Mouse (Mus musculus): ENCODE measurements around the gene Galnt10. TPM values are rescaled to one million over a fixed set of nuclear protein-coding genes. Genes with fewer than 3 reads are reported as not detected.

Galnt10 gene
- polyA plus RNA-seq, 1 experiment from 2014 or later = 13.9 TPM

- WGBS = 79% methylated on average over 6 of the region's 6 CpGs
- H3K36me3 ChIP-seq (ENCODE audit: control insufficient read depth, insufficient read depth, low read length) = 0 out of 2 replicates have a peak, but pooled peaks cover 2% of the 10 kb centered on the region
- H3K27ac ChIP-seq (replicated peaks; ENCODE audit: low read depth, low read length) = no peak overlapping the region
- DNase-seq (ENCODE audit: low spot score) = no peak
- no peak overlapping the region for H3K4me2 ChIP-seq (ENCODE audit: low read depth, severe bottlenecking)
- no peak overlapping the region for H3K9ac ChIP-seq (ENCODE audit: low read length)
- ATAC-seq (ENCODE audit: insufficient number of reproducible peaks, low FRiP score, low TSS enrichment, low read depth) = no peak
- no peak overlapping the region for H3K4me3 ChIP-seq (ENCODE audit: low read depth, low read length)
- H3K4me1 ChIP-seq (ENCODE audit: control insufficient read depth, insufficient read depth, low read length) = peaks cover 9% of the 10 kb centered on the region; the same call in 1 of the 2 replicates
- H3K9me3 ChIP-seq (ENCODE audit: control insufficient read depth, low read length) = no peaks in the 10 kb centered on the region
- H3K27me3 ChIP-seq (ENCODE audit: control insufficient read depth, insufficient read depth, low read length) = no peaks in the 10 kb centered on the region
Measured at GRCm38 (mm10) chr11:57720076-57720475, 74.8 kb downstream of the Galnt10 start.

- WGBS = 91% methylated on average over 5 of the region's 5 CpGs
- ATAC-seq (ENCODE audit: insufficient number of reproducible peaks, low FRiP score, low TSS enrichment, low read depth) (no peak), DNase-seq (ENCODE audit: low spot score) (no peak)
- Histone ChIP-seq H3K4me2 (ENCODE audit: low read depth, severe bottlenecking) (no peak overlapping the region), H3K36me3 (ENCODE audit: control insufficient read depth, insufficient read depth, low read length) (0 out of 2 replicates have a peak, but pooled peaks cover 2% of the 10 kb centered on the region), H3K4me1 (ENCODE audit: control insufficient read depth, insufficient read depth, low read length) (0 out of 2 replicates have a peak, but pooled peaks cover 2% of the 10 kb centered on the region), H3K27me3 (ENCODE audit: control insufficient read depth, insufficient read depth, low read length) (no peaks in the 10 kb centered on the region), H3K4me3 (ENCODE audit: low read depth, low read length) (no peak overlapping the region), H3K27ac (replicated peaks; ENCODE audit: low read depth, low read length) (no peak overlapping the region), H3K9ac (ENCODE audit: low read length) (no peak overlapping the region), H3K9me3 (ENCODE audit: control insufficient read depth, low read length) (no peaks in the 10 kb centered on the region)
Measured at GRCm38 (mm10) chr11:57724791-57725463, 79.7 kb downstream of the Galnt10 start.

- Histone ChIP-seq H3K4me1 (ENCODE audit: control insufficient read depth, insufficient read depth, low read length) (0 out of 2 replicates have a peak, but pooled peaks cover 2% of the 10 kb centered on the region), H3K27ac (replicated peaks; ENCODE audit: low read depth, low read length) (no peak overlapping the region), H3K9ac (ENCODE audit: low read length) (no peak overlapping the region), H3K4me2 (ENCODE audit: low read depth, severe bottlenecking) (no peak overlapping the region), H3K4me3 (ENCODE audit: low read depth, low read length) (no peak overlapping the region), H3K36me3 (ENCODE audit: control insufficient read depth, insufficient read depth, low read length) (0 out of 2 replicates have a peak, but pooled peaks cover 2% of the 10 kb centered on the region), H3K9me3 (ENCODE audit: control insufficient read depth, low read length) (no peaks in the 10 kb centered on the region), H3K27me3 (ENCODE audit: control insufficient read depth, insufficient read depth, low read length) (no peaks in the 10 kb centered on the region)
- ATAC-seq (ENCODE audit: insufficient number of reproducible peaks, low FRiP score, low TSS enrichment, low read depth) (no peak), DNase-seq (ENCODE audit: low spot score) (no peak)
- 56% methylated on average over 4 of the region's 4 CpGs for WGBS
Measured at GRCm38 (mm10) chr11:57725926-57726325, 80.7 kb downstream of the Galnt10 start.

GRCm38 (mm10) chr11:57727303-57727969 lies 82.2 kb downstream of the Galnt10 start:
- Histone ChIP-seq H3K9me3 (ENCODE audit: control insufficient read depth, low read length) (no peaks in the 10 kb centered on the region), H3K4me1 (ENCODE audit: control insufficient read depth, insufficient read depth, low read length) (no peaks in the 10 kb centered on the region), H3K4me3 (ENCODE audit: low read depth, low read length) (no peak overlapping the region), H3K4me2 (ENCODE audit: low read depth, severe bottlenecking) (no peak overlapping the region), H3K27ac (replicated peaks; ENCODE audit: low read depth, low read length) (no peak overlapping the region), H3K27me3 (ENCODE audit: control insufficient read depth, insufficient read depth, low read length) (no peaks in the 10 kb centered on the region), H3K36me3 (ENCODE audit: control insufficient read depth, insufficient read depth, low read length) (0 out of 2 replicates have a peak, but pooled peaks cover 2% of the 10 kb centered on the region), H3K9ac (ENCODE audit: low read length) (no peak overlapping the region)
- ATAC-seq (ENCODE audit: insufficient number of reproducible peaks, low FRiP score, low TSS enrichment, low read depth) (no peak), DNase-seq (ENCODE audit: low spot score) (no peak)
- 69% methylated on average over 9 of the region's 9 CpGs for WGBS

GRCm38 (mm10) chr11:57732410-57733281 lies 87.4 kb downstream of the Galnt10 start:
- H3K9ac ChIP-seq (ENCODE audit: low read length) = no peak overlapping the region
- no peaks in the 10 kb centered on the region for H3K36me3 ChIP-seq (ENCODE audit: control insufficient read depth, insufficient read depth, low read length)
- H3K4me3 ChIP-seq (ENCODE audit: low read depth, low read length) = no peak overlapping the region
- 85% methylated on average over 10 of the region's 10 CpGs for WGBS
- H3K4me1 ChIP-seq (ENCODE audit: control insufficient read depth, insufficient read depth, low read length) = no peaks in the 10 kb centered on the region
- H3K27ac ChIP-seq (replicated peaks; ENCODE audit: low read depth, low read length) = no peak overlapping the region
- ATAC-seq (ENCODE audit: insufficient number of reproducible peaks, low FRiP score, low TSS enrichment, low read depth) = no peak
- H3K4me2 ChIP-seq (ENCODE audit: low read depth, severe bottlenecking) = no peak overlapping the region
- H3K9me3 ChIP-seq (ENCODE audit: control insufficient read depth, low read length) = no peaks in the 10 kb centered on the region
- DNase-seq (ENCODE audit: low spot score) = no peak
- no peaks in the 10 kb centered on the region for H3K27me3 ChIP-seq (ENCODE audit: control insufficient read depth, insufficient read depth, low read length)

GRCm38 (mm10) chr11:57747294-57748080 lies 102.2 kb downstream of the Galnt10 start:
- no peaks in the 10 kb centered on the region for H3K27me3 ChIP-seq (ENCODE audit: control insufficient read depth, insufficient read depth, low read length)
- no peak overlapping the region for H3K4me3 ChIP-seq (ENCODE audit: low read depth, low read length)
- DNase-seq (ENCODE audit: low spot score) = peak; percentile 56
- H3K9ac ChIP-seq (ENCODE audit: low read length) = no peak overlapping the region
- WGBS = 66% methylated on average over 19 of the region's 19 CpGs
- no peaks in the 10 kb centered on the region for H3K9me3 ChIP-seq (ENCODE audit: control insufficient read depth, low read length)
- H3K4me1 ChIP-seq (ENCODE audit: control insufficient read depth, insufficient read depth, low read length) = no peaks in the 10 kb centered on the region
- H3K27ac ChIP-seq (replicated peaks; ENCODE audit: low read depth, low read length) = no peak overlapping the region
- ATAC-seq (ENCODE audit: insufficient number of reproducible peaks, low FRiP score, low TSS enrichment, low read depth) = no peak
- no peaks in the 10 kb centered on the region for H3K36me3 ChIP-seq (ENCODE audit: control insufficient read depth, insufficient read depth, low read length)
- H3K4me2 ChIP-seq (ENCODE audit: low read depth, severe bottlenecking) = no peak overlapping the region

- Histone ChIP-seq H3K27ac (replicated peaks; ENCODE audit: low read depth, low read length) (no peak overlapping the region), H3K36me3 (ENCODE audit: control insufficient read depth, insufficient read depth, low read length) (no peaks in the 10 kb centered on the region), H3K9me3 (ENCODE audit: control insufficient read depth, low read length) (no peaks in the 10 kb centered on the region), H3K4me1 (ENCODE audit: control insufficient read depth, insufficient read depth, low read length) (peaks cover 9% of the 10 kb centered on the region; the same call in 1 of the 2 replicates), H3K9ac (ENCODE audit: low read length) (no peak overlapping the region), H3K4me2 (ENCODE audit: low read depth, severe bottlenecking) (no peak overlapping the region), H3K27me3 (ENCODE audit: control insufficient read depth, insufficient read depth, low read length) (no peaks in the 10 kb centered on the region), H3K4me3 (ENCODE audit: low read depth, low read length) (no peak overlapping the region)
- ATAC-seq (ENCODE audit: insufficient number of reproducible peaks, low FRiP score, low TSS enrichment, low read depth) (no peak), DNase-seq (ENCODE audit: low spot score) (peak; percentile 34)
- 39% methylated on average over 14 of the region's 14 CpGs for WGBS
Measured at GRCm38 (mm10) chr11:57753538-57754203, 108.4 kb downstream of the Galnt10 start.
